Mouse (Mus musculus) midbrain, embryonic 15.5 days (tissue): Measurements from ENCODE around the gene Lsm3. TPM values are rescaled to one million over a fixed set of nuclear protein-coding genes. Genes with fewer than 3 reads are reported as not detected.
"Not testable (repeated sequence)": the region's sequence is repeated elsewhere in the genome, so short reads cannot be mapped to it uniquely, and the experiment has no call there.

Source experiments
- ATAC-seq: fragments of 200-750 bp; cut with Nextera tagmentation; replicated peaks from 2 replicates; pipeline ENCODE4 v1.8.0; 2017; ENCODE audit warnings: moderate TSS enrichment
- H3K27ac ChIP-seq: fragments of 300-500 bp; sonication (generic); 2 replicates; pipeline ENCODE4 v1.5.1; 2015; ENCODE audit warnings: mild to moderate bottlenecking, inconsistent platforms
- H3K27me3 ChIP-seq: fragments of 300-500 bp; sonication (generic); replicated peaks from 2 replicates; pipeline ENCODE4 v1.6.1; 2015; ENCODE audit warnings: inconsistent platforms
- H3K36me3 ChIP-seq: fragments of 300-500 bp; sonication (generic); replicated peaks from 2 replicates; pipeline ENCODE4 v1.6.1; 2015; ENCODE audit warnings: inconsistent platforms
- H3K4me1 ChIP-seq: fragments of 300-500 bp; sonication (generic); 2 replicates; pipeline ENCODE4 v1.6.1; 2015; ENCODE audit warnings: inconsistent platforms
- H3K4me2 ChIP-seq: fragments of 300-500 bp; sonication (generic); 2 replicates; pipeline ENCODE4 v1.6.1; 2015; ENCODE audit warnings: inconsistent platforms, mild to moderate bottlenecking, moderate library complexity
- H3K4me3 ChIP-seq: fragments of 300-500 bp; sonication (generic); 2 replicates; pipeline ENCODE4 v1.5.1; 2015; ENCODE audit warnings: mild to moderate bottlenecking, inconsistent platforms
- H3K9ac ChIP-seq: fragments of 300-500 bp; sonication (generic); 2 replicates; pipeline ENCODE4 v1.6.1; 2015; ENCODE audit warnings: mild to moderate bottlenecking, inconsistent platforms
- H3K9me3 ChIP-seq: fragments of 300-500 bp; sonication (generic); 2 replicates; pipeline ENCODE4 v1.6.1; 2016; ENCODE audit warnings: inconsistent platforms
- WGBS: fragments of 180-500 bp; shearing (Covaris S2); methylation state at CpG from one replicate; pipeline ENCODE4 v1.1.7; 2015; ENCODE audit warnings: mixed read lengths; 5-methylcytosine and 5-hydroxymethylcytosine counted together
- polyA plus RNA-seq: library from polyadenylated mRNA; unstranded; fragments of >200 nt; fragmentation: Nextera tagmentation; extraction: Ambion mirVana; gene quantifications from 2 replicates; pipeline ENCODE4 v1.2.1, GENCODE M21; 2015

Gene Lsm3
- polyA plus RNA-seq: 149 and 152 TPM in 2 replicates

- WGBS: under 1% methylated on average over 80 of the region's 80 CpGs
- peak; percentile 96 for ATAC-seq
Observed at GRCm38 (mm10) chr6:91515545-91516449, at the start of gene Lsm3, which contains the start of gene Xpc. TSS of gene Lsm3 (plus strand) at chr6:91515928. TSS of gene Xpc (minus strand) at chr6:91515888.

DNA sequence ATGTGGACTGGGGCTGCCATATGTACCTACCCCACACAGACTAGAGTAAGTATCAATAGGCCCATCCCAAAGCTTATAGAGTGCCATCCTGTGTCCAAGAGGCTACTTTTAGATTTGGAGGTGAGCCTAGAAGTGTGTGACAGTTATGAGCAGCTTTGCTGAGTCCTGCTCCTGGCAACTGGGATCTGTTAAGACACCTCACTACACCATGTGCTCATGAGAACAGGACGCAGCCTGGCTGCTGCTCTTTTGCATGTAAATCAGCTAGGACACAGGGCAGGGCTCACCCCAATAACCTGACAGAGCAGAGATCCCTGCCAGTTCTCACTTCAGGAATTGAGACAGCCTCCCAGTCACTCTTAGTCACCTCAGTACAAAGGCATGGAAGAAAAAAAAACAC lies 48.6 kb upstream of the Lsm3 start:
- no peak overlapping the region for H3K9ac ChIP-seq
- H3K4me3 ChIP-seq: no peak overlapping the region
- no peak for ATAC-seq
- no peak overlapping the region for H3K4me2 ChIP-seq
- H3K4me1 ChIP-seq: peaks cover 4% of the 10 kb centered on the region
- H3K9me3 ChIP-seq: no peaks in the 10 kb centered on the region
- H3K36me3 ChIP-seq: peaks cover 22% of the 10 kb centered on the region
- 86% methylated on average over 1 of the region's 1 CpGs for WGBS
- H3K27me3 ChIP-seq: no peaks in the 10 kb centered on the region
- no peak overlapping the region for H3K27ac ChIP-seq

More at GRCm38 (mm10) chr6:91515545-91516449, at the start of gene Lsm3, which contains the start of gene Xpc:
- Histone ChIP-seq H3K27ac (peak within 1 kb of the TSS; percentile 78), H3K9ac (peak within 1 kb of the TSS; percentile 76), H3K36me3 (peaks cover 10% of the 10 kb centered on the region; the same call in 1 of the 2 replicates), H3K9me3 (no peaks in the 10 kb centered on the region), H3K27me3 (no peaks in the 10 kb centered on the region), H3K4me1 (peaks cover 25% of the 10 kb centered on the region), H3K4me2 (peak within 1 kb of the TSS; percentile 91), H3K4me3 (peak within 1 kb of the TSS; percentile 79)

- ATAC-seq: no peak
- Histone ChIP-seq H3K9ac (no peak overlapping the region), H3K4me2 (no peak overlapping the region), H3K9me3 (no peaks in the 10 kb centered on the region), H3K4me3 (no peak overlapping the region), H3K4me1 (peaks cover 20% of the 10 kb centered on the region), H3K27me3 (no peaks in the 10 kb centered on the region), H3K36me3 (peaks cover 8% of the 10 kb centered on the region), H3K27ac (no peak overlapping the region)
- WGBS: 93% methylated on average over 2 of the region's 2 CpGs
Observed at GRCm38 (mm10) chr6:91470712-91471111, 45.0 kb upstream of the Lsm3 start.

DNA sequence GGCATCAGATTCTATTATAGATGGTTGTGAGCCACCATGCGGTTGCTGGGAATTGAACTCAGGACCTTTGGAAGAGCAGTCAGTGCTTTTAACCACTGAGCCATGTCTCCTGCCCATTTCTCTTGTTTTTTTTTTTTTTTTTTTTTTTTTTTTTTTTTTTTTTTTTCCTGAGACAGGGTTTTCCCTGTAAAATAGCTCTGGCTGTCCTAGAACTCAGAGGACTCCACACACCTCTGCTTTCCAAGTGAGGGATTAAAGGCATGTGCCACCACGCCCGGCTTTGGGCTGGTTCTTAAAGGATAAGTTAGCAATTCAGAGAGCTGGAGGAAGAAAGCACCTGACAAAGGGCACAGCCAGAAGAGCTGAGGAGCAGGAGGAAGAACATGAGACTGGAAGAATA lies 44.3 kb upstream of the Lsm3 start:
- not testable (repeated sequence) for H3K27me3 ChIP-seq, H3K9me3 ChIP-seq, H3K27ac ChIP-seq, H3K4me3 ChIP-seq, ATAC-seq, H3K4me2 ChIP-seq, H3K9ac ChIP-seq, H3K36me3 ChIP-seq
- peaks cover 20% of the 10 kb centered on the region for H3K4me1 ChIP-seq
- 91% methylated on average over 3 of the region's 3 CpGs for WGBS

DNA sequence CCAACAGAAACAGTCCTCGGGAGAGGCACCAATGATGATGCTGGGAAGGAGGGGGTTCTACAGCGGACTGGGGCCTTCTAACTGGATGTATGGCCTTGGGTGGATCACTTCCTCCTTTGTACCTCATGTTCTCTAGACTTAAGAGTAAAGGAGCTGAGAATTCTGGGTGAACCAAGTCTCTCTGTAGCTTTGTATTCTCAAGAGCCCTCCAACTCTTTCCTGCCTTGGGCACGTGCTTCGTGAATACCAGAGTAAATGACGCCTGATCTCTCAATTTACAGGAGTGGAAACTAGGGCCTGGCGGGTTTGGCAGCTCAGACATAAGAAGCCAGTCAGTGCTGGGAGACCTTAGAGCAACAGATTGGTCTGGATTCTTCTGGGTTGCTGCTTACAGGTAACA lies 43.4 kb upstream of the Lsm3 start:
- no peaks in the 10 kb centered on the region for H3K27me3 ChIP-seq
- no peak for ATAC-seq
- 29% methylated on average over 6 of the region's 6 CpGs for WGBS
- H3K36me3 ChIP-seq: peaks cover 4% of the 10 kb centered on the region
- peak overlapping the region; percentile 77; the same call in 1 of the 2 replicates for H3K27ac ChIP-seq
- H3K9ac ChIP-seq: peak overlapping the region; percentile 67
- H3K4me2 ChIP-seq: peak overlapping the region; percentile 59
- peak overlapping the region; percentile 68 for H3K4me3 ChIP-seq
- H3K4me1 ChIP-seq: peaks cover 20% of the 10 kb centered on the region
- H3K9me3 ChIP-seq: no peaks in the 10 kb centered on the region

- Histone ChIP-seq H3K27me3 (no peaks in the 10 kb centered on the region), H3K36me3 (peaks cover 9% of the 10 kb centered on the region), H3K4me1 (peaks cover 20% of the 10 kb centered on the region), H3K9me3 (no peaks in the 10 kb centered on the region), H3K9ac (peak within 1 kb of the TSS; percentile 71), H3K4me3 (peak within 1 kb of the TSS; percentile 68), H3K27ac (peak within 1 kb of the TSS; percentile 77), H3K4me2 (peak within 1 kb of the TSS; percentile 88)
- under 1% methylated on average over 74 of the region's 74 CpGs for WGBS
- peak; percentile 96 for ATAC-seq
Observed at GRCm38 (mm10) chr6:91472868-91473804, 42.6 kb upstream of the Lsm3 start, which contains the start of the genes Chchd4 and Tmem43. TSS of gene Chchd4 (minus strand) at chr6:91473546. TSS of gene Tmem43 (plus strand) at chr6:91473703.

- Histone ChIP-seq H3K27ac (peak overlapping the region; percentile 26; the same call in 1 of the 2 replicates), H3K9ac (peak overlapping the region; percentile 71), H3K27me3 (no peaks in the 10 kb centered on the region), H3K36me3 (peaks cover 16% of the 10 kb centered on the region), H3K9me3 (no peaks in the 10 kb centered on the region), H3K4me3 (peak overlapping the region; percentile 68), H3K4me1 (peaks cover 20% of the 10 kb centered on the region), H3K4me2 (peak overlapping the region; percentile 88)
- ATAC-seq: peak; percentile 59
- WGBS: 1% methylated on average over 27 of the region's 27 CpGs
Observed at GRCm38 (mm10) chr6:91473805-91474440, 41.8 kb upstream of the Lsm3 start.

DNA sequence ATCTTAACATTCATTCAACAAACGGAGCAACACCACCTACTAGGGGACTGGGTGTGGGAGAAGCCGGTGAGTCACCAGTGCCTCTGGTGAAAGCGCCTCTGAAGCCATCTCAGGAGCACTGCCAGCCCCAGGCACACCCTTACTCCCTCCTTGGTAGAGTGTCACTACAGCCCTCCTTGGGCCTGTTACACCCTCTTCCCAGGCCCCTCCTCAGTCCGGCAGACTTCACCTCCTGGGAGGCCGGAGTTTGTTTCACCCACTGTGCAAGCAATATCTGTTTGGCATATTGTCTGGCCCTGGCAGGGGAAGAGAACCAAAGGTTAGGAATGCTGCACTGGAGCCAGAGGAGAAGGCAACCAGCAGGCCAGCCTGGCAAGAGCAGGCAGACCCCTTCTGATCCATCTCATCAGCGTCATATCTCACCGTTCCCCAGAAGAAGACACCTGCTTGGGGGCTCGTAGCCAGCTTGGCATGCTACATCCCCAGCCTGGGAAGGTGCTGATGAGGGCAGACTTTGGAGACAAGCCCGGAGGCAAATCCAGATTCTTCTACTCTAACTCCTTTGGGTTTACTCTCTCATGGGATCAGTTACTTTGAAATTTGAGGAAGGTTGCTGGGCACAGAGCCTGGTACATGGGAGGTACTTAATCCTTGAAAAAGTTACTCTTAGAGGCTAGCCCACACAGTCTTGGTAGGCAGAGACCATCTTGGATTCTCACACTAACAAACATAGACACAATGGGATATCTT lies 41.1 kb upstream of the Lsm3 start:
- peak overlapping the region; percentile 71 for H3K9ac ChIP-seq
- peak overlapping the region; percentile 88 for H3K4me2 ChIP-seq
- peak overlapping the region; percentile 68 for H3K4me3 ChIP-seq
- H3K9me3 ChIP-seq: no peaks in the 10 kb centered on the region
- 59% methylated on average over 9 of the region's 9 CpGs for WGBS
- no peak for ATAC-seq
- H3K36me3 ChIP-seq: peaks cover 23% of the 10 kb centered on the region
- no peak overlapping the region for H3K27ac ChIP-seq
- no peaks in the 10 kb centered on the region for H3K27me3 ChIP-seq
- H3K4me1 ChIP-seq: peaks cover 20% of the 10 kb centered on the region

DNA sequence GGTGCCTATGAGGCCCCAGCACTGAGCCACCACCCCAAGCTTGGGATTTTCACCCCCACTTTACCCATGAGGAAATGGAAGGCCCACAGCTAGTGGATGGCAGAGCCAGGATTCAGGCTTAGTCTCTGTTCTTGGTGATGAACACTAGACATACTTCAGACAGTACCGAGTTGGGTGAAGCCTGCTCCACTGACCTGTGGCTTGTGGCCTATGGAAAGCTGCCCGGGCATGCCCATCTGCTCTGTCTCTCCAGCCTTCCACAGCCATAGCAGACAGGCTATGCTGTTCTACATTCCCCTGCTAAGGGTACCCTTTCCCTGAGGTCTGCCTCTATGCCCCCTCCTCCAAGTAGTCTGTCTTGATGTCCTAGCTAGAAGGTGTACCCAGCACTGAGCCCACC lies 39.2 kb upstream of the Lsm3 start:
- Histone ChIP-seq H3K27ac (no peak overlapping the region), H3K27me3 (no peaks in the 10 kb centered on the region), H3K9me3 (no peaks in the 10 kb centered on the region), H3K4me1 (peaks cover 20% of the 10 kb centered on the region), H3K36me3 (peaks cover 34% of the 10 kb centered on the region), H3K9ac (no peak overlapping the region), H3K4me3 (no peak overlapping the region), H3K4me2 (no peak overlapping the region)
- WGBS: 95% methylated on average over 2 of the region's 2 CpGs
- no peak for ATAC-seq

DNA sequence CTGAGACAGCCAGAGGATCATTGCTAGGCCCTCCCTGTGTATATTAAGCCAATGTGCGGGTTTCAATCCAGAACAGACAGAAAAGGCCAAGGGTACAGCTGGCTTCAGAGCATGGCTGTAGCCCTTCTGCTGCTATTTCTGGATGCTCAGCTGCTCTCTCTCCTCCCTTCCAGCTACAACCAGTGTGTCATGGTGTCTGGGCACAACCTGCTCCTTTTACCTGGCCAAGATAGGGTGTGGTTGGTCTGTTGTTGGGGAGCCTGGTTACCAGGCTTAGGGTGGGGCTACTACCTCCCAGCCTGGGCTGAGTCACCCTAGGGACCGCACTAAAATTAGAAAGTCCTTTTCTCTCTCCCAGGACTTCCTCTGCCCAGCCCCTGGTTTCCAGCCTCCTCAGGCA lies 32.4 kb upstream of the Lsm3 start:
- Histone ChIP-seq H3K36me3 (peaks cover 84% of the 10 kb centered on the region), H3K4me2 (no peak overlapping the region), H3K9me3 (no peaks in the 10 kb centered on the region), H3K27ac (no peak overlapping the region), H3K9ac (no peak overlapping the region), H3K27me3 (no peaks in the 10 kb centered on the region), H3K4me3 (no peak overlapping the region), H3K4me1 (no peaks in the 10 kb centered on the region)
- WGBS: 98% methylated on average over 2 of the region's 2 CpGs
- no peak for ATAC-seq
